Mouse (Mus musculus): ENCODE measurements around the gene Chl1.

DNA sequence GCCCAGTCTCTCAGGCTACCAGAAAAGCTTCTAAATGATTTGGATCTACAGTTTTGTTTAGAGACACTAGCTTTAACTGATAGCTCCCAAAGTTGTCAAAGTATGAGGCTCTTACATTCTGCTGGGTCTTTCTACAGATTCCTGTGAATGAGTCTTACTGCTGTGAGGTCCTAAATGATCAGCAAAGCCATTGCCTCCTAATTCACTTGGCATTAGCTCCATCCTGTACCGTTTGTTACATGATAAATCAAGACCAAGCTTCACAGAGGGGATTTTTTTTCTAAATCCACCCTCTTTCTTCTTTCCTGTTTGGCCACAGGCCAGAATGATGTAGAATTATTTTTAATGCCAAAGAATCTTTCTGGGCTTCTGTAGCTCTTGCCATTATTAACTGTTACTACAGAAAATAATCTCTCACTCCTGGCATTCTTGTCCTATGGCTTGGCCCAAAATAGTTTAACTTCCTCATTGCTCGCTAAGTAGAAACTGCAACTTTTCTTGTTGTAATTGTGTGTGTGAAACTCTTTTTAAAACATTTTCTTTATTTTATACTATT is 280.8 kb downstream of the Chl1 start:
- TF ChIP-seq CTCF (conservative IDR thresholded peaks at IDR 0.05; ENCODE audit: low read length) (no peak), NANOG (IDR thresholded peaks at IDR 0.05; ENCODE audit: borderline replicate concordance, low read length) (no peak)
